Mouse (Mus musculus) neural tube, embryonic 11.5 days (tissue): Measurements from ENCODE around the gene Gas2. TPM values are rescaled to one million over a fixed set of nuclear protein-coding genes. Genes with fewer than 3 reads are reported as not detected.
A peak's percentile ranks its signal among the peaks of the same experiment; 100 is the strongest.

Experiments
- ATAC-seq: fragments of 200-750 bp; cut with Nextera tagmentation; 2 replicates; pipeline ENCODE4 v1.8.0; 2017; ENCODE audit warnings: moderate number of reproducible peaks, mild to moderate bottlenecking, moderate TSS enrichment, moderate library complexity; ENCODE audit not compliant: insufficient read depth, low FRiP score, low TSS enrichment
- DNase-seq: peaks from one replicate; pipeline ENCODE4 v3.0.0-alpha.2; 2015; ENCODE audit warnings: low spot score
- H3K27ac ChIP-seq: fragments of 300-500 bp; sonication (generic); 2 replicates; pipeline ENCODE4 v1.5.1; 2014; ENCODE audit warnings: low read depth, mild to moderate bottlenecking, low read length
- H3K27me3 ChIP-seq: fragments of 300-500 bp; sonication (generic); 2 replicates; pipeline ENCODE4 v1.6.1; 2014; ENCODE audit warnings: mild to moderate bottlenecking, low read length, mixed read lengths; ENCODE audit not compliant: control insufficient read depth, insufficient read depth
- H3K36me3 ChIP-seq: fragments of 300-500 bp; sonication (generic); 2 replicates; pipeline ENCODE4 v1.6.1; 2014; ENCODE audit warnings: mild to moderate bottlenecking, low read length, moderate library complexity, mixed read lengths; ENCODE audit not compliant: control insufficient read depth, insufficient read depth
- H3K4me1 ChIP-seq: fragments of 300-500 bp; sonication (generic); 2 replicates; pipeline ENCODE4 v1.6.1; 2014; ENCODE audit warnings: low read length, mixed read lengths; ENCODE audit not compliant: control insufficient read depth, insufficient read depth
- H3K4me2 ChIP-seq: fragments of 300-500 bp; sonication (generic); 2 replicates; pipeline ENCODE4 v1.6.1; 2014; ENCODE audit warnings: low read depth, mild to moderate bottlenecking, moderate library complexity
- H3K4me3 ChIP-seq: fragments of 300-500 bp; sonication (generic); 2 replicates; pipeline ENCODE4 v1.5.1; 2014; ENCODE audit warnings: low read depth, low read length
- H3K9ac ChIP-seq: fragments of 300-500 bp; sonication (generic); 2 replicates; pipeline ENCODE4 v1.6.1; 2014; ENCODE audit warnings: mild to moderate bottlenecking, low read length
- H3K9me3 ChIP-seq: fragments of 300-500 bp; sonication (generic); 2 replicates; pipeline ENCODE4 v1.6.1; 2016; ENCODE audit warnings: low read length; ENCODE audit not compliant: control insufficient read depth
- WGBS: fragments of 180-500 bp; shearing (Covaris S2); extraction: QIAGEN DNeasy Blood & Tissue Kit; methylation state at CpG from one replicate; pipeline ENCODE4 v1.1.7; 2014; 5-methylcytosine and 5-hydroxymethylcytosine counted together
- polyA plus RNA-seq: library from polyadenylated mRNA; unstranded; fragments of >200 nt; fragmentation: Nextera tagmentation; extraction: Ambion mirVana; gene quantifications from 2 replicates; pipeline ENCODE4 v1.2.1, GENCODE M21; 2014

The Gas2 gene
- polyA plus RNA-seq, 1 experiment from 2014 or later = 49.0 TPM

GRCm38 (mm10) chr7:51937337-51937736 is 75.5 kb downstream of the Gas2 start:
- H3K4me2 ChIP-seq = no peak overlapping the region
- DNase-seq (no peak), ATAC-seq (no peak)
- WGBS = 82% methylated on average over 1 of the region's 1 CpGs
- no peak overlapping the region for H3K27ac ChIP-seq
- no peak overlapping the region for H3K9ac ChIP-seq
- no peaks in the 10 kb centered on the region for H3K36me3 ChIP-seq
- no peaks in the 10 kb centered on the region for H3K4me1 ChIP-seq
- no peaks in the 10 kb centered on the region for H3K9me3 ChIP-seq
- no peaks in the 10 kb centered on the region for H3K27me3 ChIP-seq
- H3K4me3 ChIP-seq = no peak overlapping the region

GRCm38 (mm10) chr7:51940461-51940860 is 78.6 kb downstream of the Gas2 start:
- DNase-seq = no peak
- 81% methylated on average over 2 of the region's 2 CpGs for WGBS
- no peaks in the 10 kb centered on the region for H3K27me3 ChIP-seq
- H3K36me3 ChIP-seq = no peaks in the 10 kb centered on the region
- ATAC-seq = no peak
- no peaks in the 10 kb centered on the region for H3K9me3 ChIP-seq
- H3K9ac ChIP-seq = no peak overlapping the region
- no peak overlapping the region for H3K27ac ChIP-seq
- H3K4me2 ChIP-seq = no peak overlapping the region
- no peak overlapping the region for H3K4me3 ChIP-seq
- H3K4me1 ChIP-seq = no peaks in the 10 kb centered on the region

- DNase-seq = peak; percentile 23
- Histone ChIP-seq H3K9me3 (no peaks in the 10 kb centered on the region), H3K4me3 (no peak overlapping the region), H3K4me1 (peaks cover 5% of the 10 kb centered on the region; the same call in 1 of the 2 replicates), H3K27me3 (no peaks in the 10 kb centered on the region), H3K4me2 (no peak overlapping the region), H3K9ac (no peak overlapping the region), H3K36me3 (no peaks in the 10 kb centered on the region), H3K27ac (no peak overlapping the region)
- no peak for ATAC-seq
- 60% methylated on average over 9 of the region's 9 CpGs for WGBS
These were observed 93.7 kb downstream of the Gas2 start for GRCm38 (mm10) chr7:51955424-51956041.

GRCm38 (mm10) chr7:51957766-51958165 is 96.0 kb downstream of the Gas2 start:
- H3K4me3 ChIP-seq = no peak overlapping the region
- DNase-seq (no peak), ATAC-seq (no peak)
- no peaks in the 10 kb centered on the region for H3K36me3 ChIP-seq
- no peaks in the 10 kb centered on the region for H3K9me3 ChIP-seq
- no peak overlapping the region for H3K9ac ChIP-seq
- H3K4me1 ChIP-seq = peaks cover 5% of the 10 kb centered on the region; the same call in 1 of the 2 replicates
- H3K27me3 ChIP-seq = no peaks in the 10 kb centered on the region
- H3K4me2 ChIP-seq = no peak overlapping the region
- H3K27ac ChIP-seq = no peak overlapping the region

GRCm38 (mm10) chr7:51960698-51961374 is 99.0 kb downstream of the Gas2 start:
- 58% methylated on average over 6 of the region's 6 CpGs for WGBS
- ATAC-seq = 0 out of 2 replicates have a peak, but pooled peaks have one; percentile 48
- Histone ChIP-seq H3K27ac (no peak overlapping the region), H3K4me3 (no peak overlapping the region), H3K4me2 (no peak overlapping the region), H3K9me3 (no peaks in the 10 kb centered on the region), H3K36me3 (no peaks in the 10 kb centered on the region), H3K27me3 (no peaks in the 10 kb centered on the region), H3K4me1 (peaks cover under 1% of the 10 kb centered on the region; the same call in 1 of the 2 replicates), H3K9ac (no peak overlapping the region)
- peak; percentile 26 for DNase-seq

GRCm38 (mm10) chr7:51962219-51962952 is 100.6 kb downstream of the Gas2 start:
- WGBS = 62% methylated on average over 10 of the region's 10 CpGs
- ATAC-seq = no peak
- H3K4me1 ChIP-seq = no peaks in the 10 kb centered on the region
- no peak overlapping the region for H3K4me3 ChIP-seq
- no peaks in the 10 kb centered on the region for H3K36me3 ChIP-seq
- H3K9ac ChIP-seq = no peak overlapping the region
- H3K27me3 ChIP-seq = no peaks in the 10 kb centered on the region
- H3K4me2 ChIP-seq = no peak overlapping the region
- no peak overlapping the region for H3K27ac ChIP-seq
- no peak for DNase-seq
- no peaks in the 10 kb centered on the region for H3K9me3 ChIP-seq

- H3K4me1 ChIP-seq = no peaks in the 10 kb centered on the region
- no peaks in the 10 kb centered on the region for H3K36me3 ChIP-seq
- H3K4me3 ChIP-seq = no peak overlapping the region
- no peak for ATAC-seq
- no peaks in the 10 kb centered on the region for H3K27me3 ChIP-seq
- H3K27ac ChIP-seq = no peak overlapping the region
- no peaks in the 10 kb centered on the region for H3K9me3 ChIP-seq
- H3K9ac ChIP-seq = no peak overlapping the region
- WGBS = 93% methylated on average over 7 of the region's 7 CpGs
- H3K4me2 ChIP-seq = no peak overlapping the region
- no peak for DNase-seq
These were observed 102.9 kb downstream of the Gas2 start for GRCm38 (mm10) chr7:51964681-51965080.

- Histone ChIP-seq H3K27ac (no peak overlapping the region), H3K9me3 (no peaks in the 10 kb centered on the region), H3K4me3 (no peak overlapping the region), H3K4me1 (no peaks in the 10 kb centered on the region), H3K36me3 (no peaks in the 10 kb centered on the region), H3K27me3 (no peaks in the 10 kb centered on the region), H3K4me2 (no peak overlapping the region), H3K9ac (no peak overlapping the region)
- 80% methylated on average over 4 of the region's 4 CpGs for WGBS
- DNase-seq (no peak), ATAC-seq (no peak)
These were observed 105.8 kb downstream of the Gas2 start for GRCm38 (mm10) chr7:51967581-51967980.
